Mouse (Mus musculus): Measurements from ENCODE around the gene Calm1.

Gene Calm1

GRCm38 (mm10) chr12:100226073-100226472 lies 26.8 kb downstream of the Calm1 start:
- DNase-seq = no peak

- no peak for DNase-seq
Observed at GRCm38 (mm10) chr12:100226621-100227020, 27.4 kb downstream of the Calm1 start.

DNA sequence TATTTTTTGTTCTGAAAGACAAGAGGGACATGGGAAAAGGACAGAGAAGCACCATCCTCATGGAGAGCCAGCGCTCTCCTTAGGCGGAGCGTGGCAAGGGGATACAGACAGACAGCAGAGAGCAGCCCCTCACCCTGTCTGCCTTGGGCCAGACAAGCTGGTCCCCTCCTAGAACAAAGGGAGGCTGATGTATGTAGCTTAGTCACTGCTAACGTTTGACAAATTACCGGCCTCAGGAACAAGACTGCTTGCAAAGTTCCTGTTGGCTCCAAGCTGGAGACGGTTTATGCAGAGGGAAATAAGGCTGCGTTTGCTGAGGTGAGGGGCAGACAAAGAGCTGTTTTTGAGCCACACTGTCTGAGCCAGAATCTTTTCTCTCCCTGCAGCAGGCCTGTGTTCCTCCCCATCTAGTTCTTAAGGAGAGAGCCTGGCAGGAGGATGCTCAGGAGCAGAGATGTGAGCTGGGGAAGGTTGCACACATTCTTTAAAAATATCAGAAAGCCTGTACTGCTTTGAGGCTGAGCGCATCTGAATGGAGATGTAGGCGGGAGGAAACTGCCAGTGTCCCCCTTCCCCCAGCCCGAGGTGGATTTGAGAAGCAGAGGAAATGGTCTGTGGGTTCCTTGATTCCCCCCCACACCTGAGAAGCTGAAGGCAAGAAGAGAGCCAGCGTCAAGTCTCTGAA lies 28.9 kb downstream of the Calm1 start:
- DNase-seq = peak; percentile 72

DNA sequence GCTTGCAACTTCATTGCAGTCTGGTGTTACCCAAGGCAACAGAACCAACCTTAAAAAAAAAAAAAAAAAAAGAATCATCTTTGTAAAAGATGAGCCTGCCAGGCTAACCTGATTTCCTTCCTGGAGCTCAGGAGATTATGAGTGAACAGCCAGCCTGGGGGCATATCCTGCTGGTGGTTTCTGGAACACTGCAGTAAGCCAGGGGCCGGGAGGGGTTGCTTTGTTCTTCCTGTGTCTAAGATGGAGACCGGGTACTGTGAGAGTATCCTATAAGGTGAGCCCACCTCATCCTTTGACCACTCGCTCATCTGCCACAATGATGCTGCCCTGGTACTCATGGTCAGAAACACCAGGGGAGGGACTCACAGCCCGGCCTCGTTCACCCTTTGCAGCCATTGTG lies 35.0 kb downstream of the Calm1 start:
- DNase-seq = no peak

DNA sequence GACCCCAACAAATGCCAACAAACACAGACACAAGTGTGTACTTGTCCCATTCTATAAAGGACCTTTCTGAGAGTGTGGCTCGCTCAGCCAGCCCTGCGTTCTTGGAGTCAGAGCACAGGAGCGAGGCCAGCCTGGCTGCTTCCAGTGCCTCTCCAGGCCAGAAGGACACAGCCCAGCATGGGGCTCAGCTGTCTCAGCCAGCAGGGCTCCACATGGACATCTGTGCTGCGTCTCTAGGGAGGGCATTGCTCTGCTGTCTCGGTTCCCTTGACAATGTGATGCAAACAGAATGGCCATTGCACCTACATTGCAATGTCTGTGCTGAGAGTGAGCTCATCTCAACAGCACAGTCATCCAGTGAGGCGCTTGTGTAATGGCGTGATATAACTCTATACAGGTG lies 35.7 kb downstream of the Calm1 start:
- no peak for DNase-seq

GRCm38 (mm10) chr12:100235423-100235822 lies 36.2 kb downstream of the Calm1 start:
- DNase-seq = no peak

- DNase-seq = no peak
Observed at GRCm38 (mm10) chr12:100239404-100239803, 40.2 kb downstream of the Calm1 start.

DNA sequence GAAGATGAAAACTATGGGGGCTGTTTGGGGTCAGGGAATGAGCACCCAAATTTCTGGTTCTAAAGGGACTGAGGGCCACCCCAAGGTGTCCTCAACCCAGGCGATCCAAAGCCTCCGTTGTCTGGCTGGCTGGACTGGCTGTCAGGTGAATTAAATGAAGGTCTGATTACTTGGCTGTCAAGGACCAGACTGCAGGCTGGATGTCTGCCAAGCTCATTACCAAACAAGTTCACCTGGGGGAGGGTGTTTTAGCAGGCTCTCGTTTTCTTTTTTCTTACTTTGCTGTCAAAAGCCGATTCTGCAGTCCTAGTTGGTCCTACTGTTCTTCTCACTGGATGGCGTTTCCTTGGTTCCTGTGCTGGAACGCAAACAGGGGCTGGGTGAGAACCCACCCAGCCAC lies 40.6 kb downstream of the Calm1 start:
- no peak for DNase-seq

DNA sequence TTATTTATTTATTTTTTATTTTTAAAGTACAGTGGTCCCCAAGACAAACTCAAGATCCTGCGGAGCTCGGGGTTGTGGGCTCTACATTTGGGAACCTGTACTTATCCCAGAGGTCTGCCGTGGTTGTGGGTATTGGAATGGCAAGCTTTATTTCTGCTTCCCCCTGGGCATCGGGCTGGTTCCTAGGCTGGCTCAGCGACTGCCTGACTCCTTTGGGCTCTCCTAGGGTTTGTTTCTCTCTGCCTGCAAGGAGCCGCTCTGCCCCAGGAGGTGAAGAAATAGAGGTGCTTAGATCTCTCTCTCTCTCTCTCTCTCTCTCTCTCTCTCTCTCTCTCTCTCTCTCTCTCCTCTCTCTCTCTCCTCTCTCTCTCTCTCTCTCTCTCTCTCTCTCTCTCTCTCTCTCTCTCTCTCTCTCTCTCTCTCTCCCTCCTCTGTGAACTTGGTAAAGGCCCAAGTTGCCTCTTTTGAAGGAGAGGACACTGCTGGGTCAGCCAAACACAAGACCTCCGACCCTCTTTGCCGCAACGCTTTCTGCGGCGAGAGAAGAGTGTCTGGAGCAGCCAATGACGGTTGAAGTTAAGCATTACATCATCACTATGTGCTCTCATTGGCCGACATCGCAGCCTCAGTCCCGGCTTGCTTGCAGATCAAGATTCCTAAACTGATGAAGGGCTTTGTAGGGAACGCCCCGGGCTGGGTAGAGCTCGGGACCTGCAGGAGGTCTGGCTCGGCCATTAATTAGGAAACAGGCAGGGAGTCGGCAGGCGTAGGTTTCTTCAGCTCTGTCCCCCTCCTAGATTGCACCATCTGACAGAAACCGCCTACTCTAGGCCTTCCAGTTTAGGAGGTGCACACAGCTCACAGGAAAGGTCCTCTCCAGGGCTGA lies 42.9 kb downstream of the Calm1 start:
- peak; percentile 8 for DNase-seq

DNA sequence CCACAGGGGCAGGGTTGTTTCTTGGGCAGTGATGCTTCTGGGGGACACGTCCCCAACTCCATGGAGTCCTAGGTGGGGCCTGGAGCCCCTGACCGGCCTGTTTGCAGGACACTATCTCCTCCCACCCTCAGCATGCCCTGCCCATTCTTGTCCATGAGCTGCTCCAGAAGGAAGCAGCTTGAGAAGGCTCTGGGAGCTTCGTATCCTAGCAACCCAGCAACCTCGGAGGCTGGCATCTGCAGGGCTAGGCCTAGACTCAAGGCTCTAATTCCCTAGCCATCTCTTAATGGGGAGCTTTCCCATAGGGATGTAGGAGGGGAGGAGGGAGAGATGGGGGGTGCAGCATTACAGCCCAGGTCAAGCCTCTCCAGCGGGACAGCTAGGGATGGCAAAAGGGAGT lies 45.3 kb downstream of the Calm1 start:
- DNase-seq = no peak

GRCm38 (mm10) chr12:100249170-100249569 lies 49.9 kb downstream of the Calm1 start:
- no peak for DNase-seq

DNA sequence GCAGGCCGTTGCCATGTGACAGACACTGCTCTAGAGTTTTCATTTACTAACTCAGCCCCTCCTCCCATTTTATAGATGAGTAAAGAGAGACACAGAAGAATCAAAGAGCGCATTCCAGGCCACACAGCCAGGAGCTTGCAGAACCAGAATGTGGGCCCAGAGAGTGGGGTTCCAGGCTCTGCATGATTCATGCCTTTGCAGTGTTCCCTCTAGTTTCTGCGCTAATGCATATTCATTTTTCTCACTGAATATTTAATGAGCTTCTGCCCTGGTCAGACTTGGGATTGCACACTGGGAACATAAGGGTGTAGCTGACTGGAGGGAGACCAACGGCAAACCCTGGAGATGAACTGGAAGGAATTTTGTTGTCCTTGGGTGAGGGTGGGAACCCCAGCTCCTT lies 55.2 kb downstream of the Calm1 start:
- no peak for DNase-seq

DNA sequence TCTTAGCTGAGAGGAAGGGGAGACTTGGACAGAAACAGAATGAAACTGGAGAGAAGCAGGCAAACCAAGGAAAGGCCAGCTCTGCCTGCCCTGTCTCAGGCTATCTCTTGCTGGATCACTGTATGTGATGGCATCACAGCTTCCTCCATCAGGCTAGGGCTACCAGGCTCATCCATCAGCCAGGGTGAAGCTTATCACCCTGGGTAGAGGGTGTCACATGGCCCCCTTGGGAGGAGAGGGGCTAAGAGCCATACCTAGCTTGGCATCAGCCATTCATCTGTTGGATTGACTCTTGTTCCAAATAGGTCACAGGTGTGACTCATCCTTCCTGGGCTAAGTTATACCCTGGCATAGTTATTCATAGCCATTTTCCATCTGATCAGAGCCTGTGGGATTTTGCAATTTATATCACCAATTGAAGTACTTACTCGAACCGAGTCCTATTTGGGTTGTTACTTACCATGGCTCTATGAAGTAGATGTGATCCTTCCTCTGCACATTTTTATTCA lies 56.3 kb downstream of the Calm1 start:
- no peak for DNase-seq

DNA sequence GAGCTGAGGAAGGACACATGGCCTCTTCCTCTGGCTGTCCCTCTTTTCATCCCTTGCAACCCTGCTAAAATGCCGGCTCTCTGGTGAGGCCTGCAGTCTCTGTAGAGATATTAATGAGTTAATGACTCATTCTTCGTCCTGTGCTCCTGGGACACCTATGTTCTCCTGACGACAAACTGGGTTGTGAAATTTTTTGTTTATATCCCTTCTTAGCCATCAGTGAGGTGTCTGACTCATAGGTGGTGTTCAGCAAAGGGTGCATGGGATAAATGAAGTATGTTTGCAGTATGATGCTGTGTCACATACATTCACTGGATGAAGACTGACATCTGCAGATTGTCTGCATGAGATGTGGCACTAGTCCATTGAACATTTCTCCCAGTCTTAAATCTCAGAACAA lies 58.5 kb downstream of the Calm1 start:
- no peak for DNase-seq

Measured in thymus, postnatal 25 days (tissue).